Mouse (Mus musculus) layer of hippocampus, adult 2 months (tissue): ENCODE measurements at regions not wholly inside any gene's neighbourhood (a gene's known extent, or its start where the extent isn't known, plus 50 kb on each side); places are given as distances from the start of the nearest gene placed in this dataset.

Source experiments
- DNase-seq, 2 experiments: peaks; one replicate each; pipeline ENCODE4 v3.0.0; 2022; ENCODE audit warnings: low spot score in 2 of 2
- H3K27ac ChIP-seq: fragments of 200-600 bp; 2 replicates; pipeline ENCODE4 v1.8.1; 2022
- H3K4me3 ChIP-seq: fragments of 200-600 bp; 2 replicates; pipeline ENCODE4 v1.8.1; 2022; ENCODE audit warnings: mild to moderate bottlenecking
- CTCF ChIP-seq: fragments of 200-600 bp; conservative IDR thresholded peaks from 2 replicates; pipeline ENCODE4 v1.8.1; 2022; ENCODE audit warnings: antibody characterized with exemption, mild to moderate bottlenecking, moderate library complexity

- Histone ChIP-seq H3K4me3 (no peak overlapping the region), H3K27ac (no peak overlapping the region)
- no peak for TF ChIP-seq CTCF
- no peak for DNase-seq
Measured at GRCm38 (mm10) chr1:121842381-121843075, 274.7 kb upstream of the Ddx18 start.

- no peak for DNase-seq
- no peak for TF ChIP-seq CTCF
- H3K4me3 ChIP-seq, result no peak overlapping the region
- no peak overlapping the region for H3K27ac ChIP-seq
Measured at GRCm38 (mm10) chr1:121833559-121833958, 265.8 kb upstream of the Ddx18 start.

GRCm38 (mm10) chr1:121830242-121830641, 262.5 kb upstream of the Ddx18 start:
- TF ChIP-seq CTCF, result peak; percentile 66
- DNase-seq, result peak in 1 of 2 experiments; percentile 14
- Histone ChIP-seq H3K27ac (no peak overlapping the region), H3K4me3 (no peak overlapping the region)

- no peak for DNase-seq
- Histone ChIP-seq H3K27ac (no peak overlapping the region), H3K4me3 (no peak overlapping the region)
- no peak for TF ChIP-seq CTCF
Measured at GRCm38 (mm10) chr1:121822950-121823349, 255.2 kb upstream of the Ddx18 start.

GRCm38 (mm10) chr1:121803338-121803737, 235.5 kb upstream of the Ddx18 start:
- DNase-seq, result no peak
- H3K27ac ChIP-seq, result no peak overlapping the region
- H3K4me3 ChIP-seq, result no peak overlapping the region
- peak; percentile 42 for TF ChIP-seq CTCF

- no peak for DNase-seq
- no peak overlapping the region for H3K4me3 ChIP-seq
- TF ChIP-seq CTCF, result no peak
- H3K27ac ChIP-seq, result no peak overlapping the region
Measured at GRCm38 (mm10) chr1:121802476-121802875, 234.7 kb upstream of the Ddx18 start.

- peak; percentile 65 for TF ChIP-seq CTCF
- DNase-seq, result peak; percentile 28 to 31
- Histone ChIP-seq H3K27ac (no peak overlapping the region), H3K4me3 (no peak overlapping the region)
Measured at GRCm38 (mm10) chr1:121798502-121798901, 230.7 kb upstream of the Ddx18 start.

GRCm38 (mm10) chr1:121795024-121795786, 227.4 kb upstream of the Ddx18 start:
- TF ChIP-seq CTCF, result no peak

GRCm38 (mm10) chr1:121785631-121786030, 217.8 kb upstream of the Ddx18 start:
- no peak overlapping the region for H3K4me3 ChIP-seq
- no peak for TF ChIP-seq CTCF
- peak in 1 of 2 experiments; percentile 10 for DNase-seq
- no peak overlapping the region for H3K27ac ChIP-seq

More at GRCm38 (mm10) chr1:121795024-121795786, 227.4 kb upstream of the Ddx18 start:
- no peak overlapping the region for H3K27ac ChIP-seq
- no peak overlapping the region for H3K4me3 ChIP-seq
- DNase-seq, result no peak

- no peak overlapping the region for H3K27ac ChIP-seq
- TF ChIP-seq CTCF, result no peak
- DNase-seq, result peak in 1 of 2 experiments; percentile 11
- no peak overlapping the region for H3K4me3 ChIP-seq
Measured at GRCm38 (mm10) chr1:121773988-121774387, 206.2 kb upstream of the Ddx18 start.

- DNase-seq, result no peak
- Histone ChIP-seq H3K27ac (no peak overlapping the region), H3K4me3 (no peak overlapping the region)
- TF ChIP-seq CTCF, result no peak
Measured at GRCm38 (mm10) chr1:121771444-121771843, 203.7 kb upstream of the Ddx18 start.

- DNase-seq, result no peak
Measured at GRCm38 (mm10) chr1:121770936-121771335, 203.1 kb upstream of the Ddx18 start.

GRCm38 (mm10) chr1:121760086-121760485, 192.3 kb upstream of the Ddx18 start:
- Histone ChIP-seq H3K4me3 (no peak overlapping the region), H3K27ac (no peak overlapping the region)
- no peak for TF ChIP-seq CTCF
- no peak for DNase-seq

More at GRCm38 (mm10) chr1:121770936-121771335, 203.1 kb upstream of the Ddx18 start:
- Histone ChIP-seq H3K4me3 (no peak overlapping the region), H3K27ac (no peak overlapping the region)
- no peak for TF ChIP-seq CTCF

GRCm38 (mm10) chr1:121745181-121745580, 177.4 kb upstream of the Ddx18 start:
- Histone ChIP-seq H3K4me3 (no peak overlapping the region), H3K27ac (no peak overlapping the region)
- no peak for TF ChIP-seq CTCF
- no peak for DNase-seq
